In the genomic region with DNA sequence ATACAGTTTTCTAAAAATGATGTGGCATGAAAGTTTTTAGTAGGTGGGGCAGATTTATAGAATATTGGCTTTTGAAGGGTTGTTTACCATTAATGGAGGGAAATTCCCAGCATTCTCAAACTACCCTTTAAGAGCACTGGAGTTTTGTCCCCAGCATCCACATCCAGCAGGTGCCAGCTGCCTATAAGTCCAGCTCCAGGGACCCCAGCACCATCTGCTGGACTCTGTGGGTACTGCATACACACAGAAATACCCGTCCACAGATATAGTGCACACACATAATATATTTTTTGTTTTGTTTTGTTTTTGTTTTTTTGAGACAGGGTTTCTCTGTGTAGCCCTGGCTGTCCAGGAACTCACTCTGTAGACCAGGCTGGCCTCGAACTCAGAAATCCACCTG, we compare ENCODE assay signal across 8 mouse cellular contexts. TPM values are rescaled to one million over a fixed set of nuclear protein-coding genes. Genes with fewer than 3 reads are reported as not detected.
DNase-seq lines count a peak whose midpoint lies in the region; ATAC-seq and TF ChIP-seq lines count a peak whose summit lies in the region.

No protein-coding gene starts in this region.

- H3K27me3 ChIP-seq in forebrain, embryonic 10.5 days (ENCODE audit: poor library complexity, severe bottlenecking) = no peaks in the 10 kb centered on the region
- no peaks in the 10 kb centered on the region for H3K27me3 ChIP-seq in forebrain, embryonic 15.5 days
- H3K27me3 ChIP-seq in lung, postnatal 0 days (replicated peaks; ENCODE audit: insufficient read depth, low read length) = no peaks in the 10 kb centered on the region

- TF ChIP-seq EP300 in lung, postnatal 0 days (IDR thresholded peaks at IDR 0.05) = no peak

- no peaks in the 10 kb centered on the region for H3K9me3 ChIP-seq in forebrain, embryonic 10.5 days
- no peaks in the 10 kb centered on the region for H3K9me3 ChIP-seq in forebrain, embryonic 15.5 days
- H3K9me3 ChIP-seq in lung, postnatal 0 days (ENCODE audit: low read length) = no peaks in the 10 kb centered on the region

- no peak overlapping the region for H3K4me3 ChIP-seq in forebrain, embryonic 10.5 days
- H3K4me3 ChIP-seq in forebrain, embryonic 15.5 days = no peak overlapping the region
- no peak overlapping the region for H3K4me3 ChIP-seq in lung, postnatal 0 days (ENCODE audit: low read depth, low read length)

- peaks cover 13% of the 10 kb centered on the region for H3K4me1 ChIP-seq in forebrain, embryonic 10.5 days
- H3K4me1 ChIP-seq in forebrain, embryonic 15.5 days = peaks cover 13% of the 10 kb centered on the region
- H3K4me1 ChIP-seq in lung, postnatal 0 days (ENCODE audit: insufficient read depth, low read depth, low read length) = peaks cover 3% of the 10 kb centered on the region; the same call in 1 of the 2 replicates

- peaks cover 35% of the 10 kb centered on the region for H3K36me3 ChIP-seq in forebrain, embryonic 10.5 days (replicated peaks)
- H3K36me3 ChIP-seq in forebrain, embryonic 15.5 days = peaks cover 13% of the 10 kb centered on the region
- 0 out of 2 replicates have a peak, but pooled peaks cover 5% of the 10 kb centered on the region for H3K36me3 ChIP-seq in lung, postnatal 0 days (ENCODE audit: insufficient read depth, low read length)

- no peak overlapping the region for H3K27ac ChIP-seq in forebrain, embryonic 10.5 days
- H3K27ac ChIP-seq in forebrain, embryonic 15.5 days (replicated peaks) = no peak overlapping the region
- no peak overlapping the region for H3K27ac ChIP-seq in lung, postnatal 0 days (ENCODE audit: low read length)

- peak; percentile 69 for DNase-seq in forebrain, embryonic 10.5 days (ENCODE audit: extremely low spot score, low spot score)
- peak; percentile 90 for DNase-seq in 3T3-L1 (ENCODE audit: low read depth, low spot score)
- peak; percentile 58 for DNase-seq in adrenal gland, adult 8-10 months
- peak; percentile 64 for DNase-seq in embryo, embryonic 11.5 days (ENCODE audit: low read depth, low spot score)
- peak; percentile 79 for DNase-seq in lung, postnatal 0 days (ENCODE audit: low spot score)
- peak; percentile 46 for DNase-seq in skeletal muscle tissue, adult 2 months (ENCODE audit: low read depth, low spot score)

- 52% methylated on average over 2 of the region's 2 CpGs for WGBS in forebrain, embryonic 10.5 days
- 40% methylated on average over 2 of the region's 2 CpGs for WGBS in forebrain, embryonic 15.5 days
- 58% methylated on average over 2 of the region's 2 CpGs for WGBS in lung, postnatal 0 days

- peak; percentile 88 for TF ChIP-seq CTCF in lung, postnatal 0 days (IDR thresholded peaks at IDR 0.05)

- H3K4me2 ChIP-seq in forebrain, embryonic 15.5 days (replicated peaks) = no peak overlapping the region
- H3K4me2 ChIP-seq in lung, postnatal 0 days (replicated peaks; ENCODE audit: low read depth, low read length) = no peak overlapping the region

- H3K9ac ChIP-seq in forebrain, embryonic 15.5 days (replicated peaks) = no peak overlapping the region
- H3K9ac ChIP-seq in lung, postnatal 0 days (replicated peaks; ENCODE audit: low read depth) = no peak overlapping the region

- no peak for ATAC-seq in forebrain, embryonic 15.5 days (replicated peaks)
- ATAC-seq in inflammation-experienced regulatory T-cells, adult 6 months = peak; percentile 40
- peak; percentile 34; the same call in 1 of the 2 replicates for ATAC-seq in lung, postnatal 0 days

RNA-seq across cellular contexts. Expression of gene Arpc3, which starts 2.2 kb away (rescaled TPM):
- 91.9 and 98.7 TPM in 2 replicates for polyA plus RNA-seq in forebrain, embryonic 10.5 days (2016; fragmentation: Nextera tagmentation; extraction: Ambion mirVana)
- 165 and 193 TPM in 2 replicates for polyA plus RNA-seq in forebrain, embryonic 15.5 days (2015; fragmentation: Nextera tagmentation; extraction: Ambion mirVana)
- 100 to 1,000 TPM; 189 to 253 (median 205) TPM for total RNA-seq in adrenal gland, adult 8-10 months (2022)
- polyA plus RNA-seq in inflammation-experienced regulatory T-cells, adult 6 months (2017; shearing (Covaris generic)) = 100 to 1,000 TPM; 331 to 710 (median 523) TPM
- polyA plus RNA-seq in lung, postnatal 0 days (2015; fragmentation: Nextera tagmentation; extraction: Ambion mirVana) = 169 and 177 TPM in 2 replicates

RNA-seq across cellular contexts. Expression of gene Fam216a, which starts 21.7 kb away (rescaled TPM):
- 86.1 and 90.1 TPM in 2 replicates for polyA plus RNA-seq in forebrain, embryonic 10.5 days (2016; fragmentation: Nextera tagmentation; extraction: Ambion mirVana)
- polyA plus RNA-seq in forebrain, embryonic 15.5 days (2015; fragmentation: Nextera tagmentation; extraction: Ambion mirVana) = 133 and 135 TPM in 2 replicates
- 10 to 100 TPM; 31.1 to 45.8 (median 38.8) TPM for total RNA-seq in adrenal gland, adult 8-10 months (2022)
- 1 to 10 TPM; 7.3 to 9.4 (median 7.9) TPM for polyA plus RNA-seq in inflammation-experienced regulatory T-cells, adult 6 months (2017; shearing (Covaris generic))
- 41.0 and 42.1 TPM in 2 replicates for polyA plus RNA-seq in lung, postnatal 0 days (2015; fragmentation: Nextera tagmentation; extraction: Ambion mirVana)

RNA-seq across cellular contexts. Expression of gene Gpn3, which starts 22.2 kb away (rescaled TPM):
- polyA plus RNA-seq in forebrain, embryonic 10.5 days (2016; fragmentation: Nextera tagmentation; extraction: Ambion mirVana) = 84.6 and 92.9 TPM in 2 replicates
- 47.7 and 52.4 TPM in 2 replicates for polyA plus RNA-seq in forebrain, embryonic 15.5 days (2015; fragmentation: Nextera tagmentation; extraction: Ambion mirVana)
- total RNA-seq in adrenal gland, adult 8-10 months (2022) = 10 to 100 TPM; 31.5 to 38.5 (median 35.0) TPM
- polyA plus RNA-seq in inflammation-experienced regulatory T-cells, adult 6 months (2017; shearing (Covaris generic)) = 10 to 100 TPM; 42.4 to 69.7 (median 60.2) TPM
- polyA plus RNA-seq in lung, postnatal 0 days (2015; fragmentation: Nextera tagmentation; extraction: Ambion mirVana) = 61.2 and 69.2 TPM in 2 replicates

RNA-seq across cellular contexts. Expression of gene Anapc7, which starts 27.6 kb away (rescaled TPM):
- 54.3 and 59.2 TPM in 2 replicates for polyA plus RNA-seq in forebrain, embryonic 10.5 days (2016; fragmentation: Nextera tagmentation; extraction: Ambion mirVana)
- polyA plus RNA-seq in forebrain, embryonic 15.5 days (2015; fragmentation: Nextera tagmentation; extraction: Ambion mirVana) = 53.3 and 54.2 TPM in 2 replicates
- 10 to 100 TPM; 49.1 to 59.5 (median 55.4) TPM for total RNA-seq in adrenal gland, adult 8-10 months (2022)
- 10 to 100 TPM; 12.5 to 18.2 (median 16.3) TPM for polyA plus RNA-seq in inflammation-experienced regulatory T-cells, adult 6 months (2017; shearing (Covaris generic))
- polyA plus RNA-seq in lung, postnatal 0 days (2015; fragmentation: Nextera tagmentation; extraction: Ambion mirVana) = 25.2 and 26.5 TPM in 2 replicates

RNA-seq across cellular contexts. Expression of gene Vps29, which starts 39.7 kb away (rescaled TPM):
- polyA plus RNA-seq in forebrain, embryonic 10.5 days (2016; fragmentation: Nextera tagmentation; extraction: Ambion mirVana) = 187 and 195 TPM in 2 replicates
- polyA plus RNA-seq in forebrain, embryonic 15.5 days (2015; fragmentation: Nextera tagmentation; extraction: Ambion mirVana) = 252 and 266 TPM in 2 replicates
- total RNA-seq in adrenal gland, adult 8-10 months (2022) = 100 to 1,000 TPM; 147 to 170 (median 156) TPM
- polyA plus RNA-seq in inflammation-experienced regulatory T-cells, adult 6 months (2017; shearing (Covaris generic)) = 100 to 1,000 TPM; 206 to 295 (median 210) TPM
- 189 and 193 TPM in 2 replicates for polyA plus RNA-seq in lung, postnatal 0 days (2015; fragmentation: Nextera tagmentation; extraction: Ambion mirVana)
